Mouse (Mus musculus): ENCODE results near the gene Epn1. TPM values are rescaled to one million over a fixed set of nuclear protein-coding genes. Genes with fewer than 3 reads are reported as not detected.

Gene Epn1
- 100 to 1,000 TPM; 107 to 112 TPM for total RNA-seq (2023)

GRCm38 (mm10) chr7:5080010-5080751 lies at the start of gene Epn1:
TSS of gene Epn1 (plus strand) at chr7:5080235.

GRCm38 (mm10) chr7:5033818-5034217 lies 46.2 kb upstream of the Epn1 start, which contains the start of gene 4632433K11Rik:
TSS of gene 4632433K11Rik (plus strand) at chr7:5034118.

GRCm38 (mm10) chr7:5038109-5038732 lies 41.8 kb upstream of the Epn1 start, which contains the start of gene Zfp784:
TSS of gene Zfp784 (minus strand) at chr7:5038446.

GRCm38 (mm10) chr7:5051193-5052192 lies 28.5 kb upstream of the Epn1 start, which contains the start of gene Zfp580:
TSS of gene Zfp580 (plus strand) at chr7:5051538.

GRCm38 (mm10) chr7:5061774-5062359 lies 18.2 kb upstream of the Epn1 start, which contains the start of gene U2af2:
TSS of gene U2af2 (plus strand) at chr7:5062143.

GRCm38 (mm10) chr7:5116850-5117249 lies 36.8 kb downstream of the Epn1 start, which contains the start of gene Rfpl4:
TSS of gene Rfpl4 (minus strand) at chr7:5116950.

GRCm38 (mm10) chr7:5125549-5126406 lies 45.7 kb downstream of the Epn1 start, which contains the start of gene Rasl2-9:
TSS of gene Rasl2-9 (minus strand) at chr7:5125950.

Other genes starting within 250 kb of the Epn1 start
- gene Shisa7, start 235.5 kb upstream of the Epn1 start, total RNA-seq (2023): under 1 TPM; 0.23 to 0.36 TPM
- 1 to 10 TPM; 4.1 to 4.2 TPM for gene Isoc2b, start 210.0 kb upstream of the Epn1 start, total RNA-seq (2023)
- gene Isoc2a, start 203.1 kb upstream of the Epn1 start, total RNA-seq (2023): 10 to 100 TPM; 10.4 to 13.5 TPM
- gene Gm36210, start 173.7 kb upstream of the Epn1 start, total RNA-seq (2023): not detected
- gene Zfp628, start 165.0 kb upstream of the Epn1 start, total RNA-seq (2023): 10 to 100 TPM; 30.9 to 32.3 TPM
- 10 to 100 TPM; 10.5 to 10.7 TPM for gene Nat14, start 158.2 kb upstream of the Epn1 start, total RNA-seq (2023)
- 1 to 10 TPM in 1 of 2 experiments, under 1 TPM in 1; 0.73 to 1.3 TPM for gene Ssc5d, start 154.4 kb upstream of the Epn1 start, total RNA-seq (2023)
- gene Sbk2, start 115.8 kb upstream of the Epn1 start, total RNA-seq (2023): 1 to 10 TPM in 1 of 2 experiments, not detected in 1; 1.4 TPM
- not detected for gene Sbk3, start 109.1 kb upstream of the Epn1 start, total RNA-seq (2023)
- 10 to 100 TPM; 33.7 to 35.1 TPM for gene Zfp579, start 84.1 kb upstream of the Epn1 start, total RNA-seq (2023)
- gene Zfp524, start 65.8 kb upstream of the Epn1 start, total RNA-seq (2023): 10 to 100 TPM; 16.2 to 17.2 TPM
- 10 to 100 TPM; 49.3 to 54.1 TPM for gene Fiz1, start 65.5 kb upstream of the Epn1 start, total RNA-seq (2023)
- gene Gm44973, start 64.7 kb upstream of the Epn1 start, total RNA-seq (2023): not detected
- 10 to 100 TPM; 56.0 to 56.5 TPM for gene Zfp865, start 59.9 kb upstream of the Epn1 start, total RNA-seq (2023)
- gene Ccdc106, start 59.7 kb upstream of the Epn1 start, total RNA-seq (2023): 1 to 10 TPM in 1 of 2 experiments, not detected in 1; 1.2 TPM
- gene 4632433K11Rik, start 46.1 kb upstream of the Epn1 start, total RNA-seq (2023): under 1 TPM in 1 of 2 experiments, not detected in 1; 0.55 TPM
- gene Zfp784, start 41.8 kb upstream of the Epn1 start, total RNA-seq (2023): 1 to 10 TPM; 5.9 TPM
- 1 to 10 TPM; 5.6 to 7.3 TPM for gene Zfp580, start 28.7 kb upstream of the Epn1 start, total RNA-seq (2023)
- gene U2af2, start 18.1 kb upstream of the Epn1 start, total RNA-seq (2023): 100 to 1,000 TPM; 454 to 464 TPM
- gene Rfpl4, start 36.7 kb downstream of the Epn1 start, total RNA-seq (2023): not detected
- not detected for gene Rasl2-9, start 45.7 kb downstream of the Epn1 start, total RNA-seq (2023)
- not detected for gene Vmn1r55, start 69.4 kb downstream of the Epn1 start, total RNA-seq (2023)
- gene Vmn1r56, start 116.5 kb downstream of the Epn1 start, total RNA-seq (2023): not detected
- not detected for gene Vmn1r57, start 138.3 kb downstream of the Epn1 start, total RNA-seq (2023)

Measured in T-cell, adult 66 days (primary cell).